Mouse (Mus musculus) spleen, adult 2 months (tissue): ENCODE data around the gene Gxylt1. TPM values are rescaled to one million over a fixed set of nuclear protein-coding genes. Genes with fewer than 3 reads are reported as not detected.
"Not testable (repeated sequence)": the region's sequence is repeated elsewhere in the genome, so short reads cannot be mapped to it uniquely, and the experiment has no call there.

Experiments
- DNase-seq, 2 experiments: peaks; one replicate each; pipeline versions ENCODE4 v3.0.0 to v3.0.0-alpha.2; 2012 to 2021; ENCODE audit warnings: low spot score in 2 of 2, low read depth in 1 of 2
- H3K27ac ChIP-seq: fragments of 200-500 bp; 2 replicates; pipeline ENCODE4 v1.5.1; 2012; ENCODE audit warnings: low read length, inconsistent platforms; ENCODE audit not compliant: insufficient read depth
- H3K27me3 ChIP-seq: fragments of 200-500 bp; 2 replicates; pipeline ENCODE4 v1.6.1; 2012; ENCODE audit warnings: mild to moderate bottlenecking, moderate library complexity, low read length, inconsistent platforms; ENCODE audit not compliant: control insufficient read depth, insufficient read depth
- H3K36me3 ChIP-seq: fragments of 200-500 bp; 2 replicates; pipeline ENCODE4 v1.6.1; 2012; ENCODE audit warnings: mild to moderate bottlenecking, low read length, inconsistent platforms; ENCODE audit not compliant: control insufficient read depth, insufficient read depth
- H3K4me1 ChIP-seq: fragments of 200-500 bp; 2 replicates; pipeline ENCODE4 v1.6.1; 2011; ENCODE audit warnings: inconsistent platforms; ENCODE audit not compliant: control insufficient read depth, insufficient read depth, insufficient read length
- H3K4me3 ChIP-seq: fragments of 200-500 bp; 2 replicates; pipeline ENCODE4 v1.5.1; 2011; ENCODE audit warnings: mild to moderate bottlenecking, inconsistent platforms; ENCODE audit not compliant: insufficient read depth, insufficient read length; ENCODE audit errors: extremely low read depth
- CTCF ChIP-seq: fragments of 200-500 bp; IDR thresholded peaks from 2 replicates; pipeline ENCODE4 v1.5.1; 2011; ENCODE audit warnings: mild to moderate bottlenecking, inconsistent platforms; ENCODE audit not compliant: insufficient read depth, insufficient read length, insufficient replicate concordance; ENCODE audit errors: extremely low read depth
- POLR2A ChIP-seq: fragments of 200-500 bp; IDR thresholded peaks from 2 replicates; pipeline ENCODE4 v1.6.1; 2011; ENCODE audit warnings: low read depth, low read length, inconsistent platforms
- WGBS: fragments of 180-500 bp; shearing (Covaris S2); methylation state at CpG from one replicate; pipeline ENCODE4 v1.1.7; 2018; 5-methylcytosine and 5-hydroxymethylcytosine counted together
- polyA plus RNA-seq: library from polyadenylated mRNA; depleted of rRNA; stranded (reverse); fragments of >200 nt; gene quantifications from 2 replicates; pipeline ENCODE4 v1.2.3, GENCODE M21; 2012; rRNA removed

Gene Gxylt1
- 2.7 TPM in 2 replicates for polyA plus RNA-seq

- TF ChIP-seq CTCF: no peak
- TF ChIP-seq POLR2A: peak; percentile 93
- DNase-seq: peak; percentile 90 to 100
- Histone ChIP-seq H3K27me3 (no peaks in the 10 kb centered on the region), H3K4me1 (peaks cover 13% of the 10 kb centered on the region; the same call in 1 of the 2 replicates), H3K27ac (peak within 1 kb of the TSS; percentile 88), H3K36me3 (no peaks in the 10 kb centered on the region), H3K4me3 (peak within 1 kb of the TSS; percentile 82)
- under 1% methylated on average over 80 of the region's 93 CpGs for WGBS
Observed at GRCm38 (mm10) chr15:93274679-93275583, at the start of gene Gxylt1. Gxylt1 (minus strand) TSS chr15:93275179.

DNA sequence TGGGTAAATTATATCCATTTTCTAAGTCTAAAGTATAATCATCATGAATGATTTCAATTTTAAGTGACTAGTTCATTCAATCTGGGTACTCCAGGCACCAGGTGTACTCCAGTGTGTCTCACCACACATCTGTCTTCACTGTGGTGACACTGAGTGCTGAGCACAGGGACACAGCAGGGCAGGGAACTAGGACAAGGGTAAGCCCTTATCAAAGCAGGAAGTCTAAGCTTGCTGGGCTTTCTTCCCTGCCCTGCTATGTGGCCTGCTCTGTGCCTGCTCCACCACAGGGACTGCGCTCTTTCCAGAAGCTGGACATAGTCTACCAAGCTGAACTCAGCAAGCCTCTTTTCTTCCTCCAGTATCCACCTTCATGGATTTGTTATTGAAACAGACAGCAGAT is 43.8 kb upstream of the Gxylt1 start:
- no peak overlapping the region for H3K27ac ChIP-seq
- 86% methylated on average over 1 of the region's 1 CpGs for WGBS
- no peak for TF ChIP-seq POLR2A
- no peaks in the 10 kb centered on the region for H3K27me3 ChIP-seq
- DNase-seq: no peak
- H3K4me3 ChIP-seq: no peak overlapping the region
- no peaks in the 10 kb centered on the region for H3K36me3 ChIP-seq
- H3K4me1 ChIP-seq: no peaks in the 10 kb centered on the region

GRCm38 (mm10) chr15:93310304-93310703 is 35.3 kb upstream of the Gxylt1 start:
- not testable (repeated sequence) for DNase-seq, H3K4me1 ChIP-seq, H3K36me3 ChIP-seq, H3K4me3 ChIP-seq, H3K27ac ChIP-seq, H3K27me3 ChIP-seq
- WGBS: 95% methylated on average over 4 of the region's 4 CpGs

DNA sequence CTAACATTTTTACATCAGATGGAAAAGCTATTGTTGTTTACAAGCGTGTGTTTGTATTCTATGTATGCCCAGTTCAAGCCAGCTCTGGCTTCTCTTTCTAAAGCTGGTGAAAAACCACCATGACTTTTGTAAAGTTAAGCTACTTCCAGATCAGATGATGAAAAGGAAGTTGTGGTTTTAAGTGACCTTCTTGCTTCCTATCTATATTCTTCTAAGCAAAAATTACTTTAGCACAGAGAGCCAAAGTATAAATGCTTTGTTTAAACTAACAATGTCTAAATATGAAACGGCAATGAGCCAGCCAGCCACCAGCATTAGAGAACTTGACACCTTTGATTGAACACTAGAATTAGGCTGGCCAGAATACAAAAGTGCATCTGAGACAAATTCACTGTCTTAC is 23.2 kb upstream of the Gxylt1 start:
- no peak for DNase-seq
- Histone ChIP-seq H3K4me3 (no peak overlapping the region), H3K27me3 (no peaks in the 10 kb centered on the region), H3K36me3 (no peaks in the 10 kb centered on the region), H3K4me1 (peaks cover 4% of the 10 kb centered on the region; the same call in 1 of the 2 replicates), H3K27ac (no peak overlapping the region; the same call in 1 of the 2 replicates)
- WGBS: 9% methylated on average over 2 of the region's 2 CpGs
- no peak for TF ChIP-seq CTCF
- no peak for TF ChIP-seq POLR2A

DNA sequence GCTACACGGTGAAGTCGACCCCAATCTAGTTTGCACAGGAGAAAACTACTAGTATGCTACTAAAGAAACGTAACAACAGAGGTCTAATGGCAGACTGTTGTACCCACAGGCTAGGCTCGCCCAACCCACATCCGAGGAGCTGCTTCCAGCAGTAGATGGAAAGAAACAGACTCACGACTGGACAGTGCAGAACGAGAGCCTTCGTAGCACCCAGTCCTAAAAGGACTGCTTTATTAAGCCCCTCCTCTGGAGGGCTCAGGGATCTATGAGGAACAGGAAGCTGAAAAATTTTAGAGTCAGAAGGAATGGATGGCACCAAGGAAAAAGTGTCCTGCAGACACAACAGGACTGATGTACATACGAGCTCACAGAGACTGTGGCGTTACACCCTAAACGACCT is 19.5 kb upstream of the Gxylt1 start:
- H3K36me3 ChIP-seq: peaks cover 2% of the 10 kb centered on the region; the same call in 1 of the 2 replicates
- WGBS: 71% methylated on average over 11 of the region's 11 CpGs
- DNase-seq: no peak
- peaks cover 4% of the 10 kb centered on the region; the same call in 1 of the 2 replicates for H3K4me1 ChIP-seq
- no peak overlapping the region for H3K4me3 ChIP-seq
- H3K27ac ChIP-seq: no peak overlapping the region
- H3K27me3 ChIP-seq: no peaks in the 10 kb centered on the region
- TF ChIP-seq POLR2A: no peak
- TF ChIP-seq CTCF: no peak

- H3K36me3 ChIP-seq: peaks cover 2% of the 10 kb centered on the region; the same call in 1 of the 2 replicates
- no peak overlapping the region for H3K27ac ChIP-seq
- WGBS: 85% methylated on average over 4 of the region's 4 CpGs
- H3K27me3 ChIP-seq: no peaks in the 10 kb centered on the region
- TF ChIP-seq POLR2A (no peak), CTCF (no peak)
- H3K4me1 ChIP-seq: peaks cover 17% of the 10 kb centered on the region; the same call in 1 of the 2 replicates
- no peak overlapping the region for H3K4me3 ChIP-seq
- no peak for DNase-seq
Observed at GRCm38 (mm10) chr15:93288321-93288720, 13.3 kb upstream of the Gxylt1 start.

- no peak overlapping the region for H3K27ac ChIP-seq
- no peaks in the 10 kb centered on the region for H3K27me3 ChIP-seq
- peaks cover 17% of the 10 kb centered on the region; the same call in 1 of the 2 replicates for H3K4me1 ChIP-seq
- H3K4me3 ChIP-seq: no peak overlapping the region
- DNase-seq: no peak
- peaks cover 2% of the 10 kb centered on the region; the same call in 1 of the 2 replicates for H3K36me3 ChIP-seq
- no peak for TF ChIP-seq CTCF
- no peak for TF ChIP-seq POLR2A
- 44% methylated on average over 2 of the region's 2 CpGs for WGBS
Observed at GRCm38 (mm10) chr15:93287628-93288027, 12.6 kb upstream of the Gxylt1 start.
